Mouse (Mus musculus): ENCODE data around the gene Cntnap2.
"Not testable (repeated sequence)": the region's sequence is repeated elsewhere in the genome, so short reads cannot be mapped to it uniquely, and the experiment has no call there.

Gene Cntnap2

GRCm38 (mm10) chr6:47014886-47015586 is 1955.9 kb downstream of the Cntnap2 start:
- DNase-seq, result no peak

DNA sequence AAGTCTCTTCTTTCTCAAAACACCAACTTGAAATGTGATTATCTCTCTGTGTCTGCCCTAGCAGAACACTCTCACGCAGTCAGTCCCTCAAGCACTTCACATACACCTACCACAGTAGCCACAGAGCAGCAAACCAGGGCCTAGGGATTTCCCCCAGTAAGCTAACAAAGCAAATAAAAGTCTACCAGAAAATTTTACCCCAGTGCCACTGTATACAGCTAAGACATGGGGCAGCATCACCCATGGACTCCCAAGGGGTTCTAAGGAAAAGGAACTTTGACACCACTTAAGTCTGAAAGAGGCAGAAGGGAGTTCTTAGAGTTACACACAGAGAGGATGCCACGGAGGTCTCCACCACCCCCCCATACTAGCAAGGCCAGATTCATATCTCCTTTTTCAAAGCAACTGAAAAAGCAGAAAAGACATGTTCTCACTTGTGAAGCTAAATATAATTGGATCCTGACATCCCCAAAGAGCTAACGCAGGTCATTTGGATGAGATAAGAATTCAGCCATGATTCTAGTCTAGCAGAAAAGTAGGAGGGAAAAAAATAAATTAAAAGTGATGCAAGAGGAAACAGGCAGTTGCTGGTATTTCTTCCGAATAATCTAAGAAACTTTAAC is 1967.0 kb downstream of the Cntnap2 start:
- no peak for DNase-seq

DNA sequence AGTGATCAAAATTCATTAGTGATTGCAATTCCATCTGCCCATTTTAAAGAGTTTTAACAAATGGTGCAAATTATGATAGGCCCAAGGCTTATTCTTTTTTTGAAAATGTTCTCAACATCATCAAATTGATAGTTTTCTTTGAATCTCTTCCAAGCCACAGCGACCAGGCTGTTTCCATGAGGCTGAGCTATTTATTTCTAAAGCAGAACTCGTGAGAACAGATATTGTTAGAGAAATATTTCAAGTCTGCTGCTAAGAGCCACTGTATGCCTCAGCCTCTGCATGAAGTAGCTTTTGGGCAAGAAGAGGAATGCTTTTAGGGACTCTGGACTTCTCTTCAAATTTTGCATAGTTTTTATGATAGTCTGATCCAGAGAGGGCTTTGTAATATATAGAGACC is 1972.2 kb downstream of the Cntnap2 start:
- DNase-seq, result no peak

DNA sequence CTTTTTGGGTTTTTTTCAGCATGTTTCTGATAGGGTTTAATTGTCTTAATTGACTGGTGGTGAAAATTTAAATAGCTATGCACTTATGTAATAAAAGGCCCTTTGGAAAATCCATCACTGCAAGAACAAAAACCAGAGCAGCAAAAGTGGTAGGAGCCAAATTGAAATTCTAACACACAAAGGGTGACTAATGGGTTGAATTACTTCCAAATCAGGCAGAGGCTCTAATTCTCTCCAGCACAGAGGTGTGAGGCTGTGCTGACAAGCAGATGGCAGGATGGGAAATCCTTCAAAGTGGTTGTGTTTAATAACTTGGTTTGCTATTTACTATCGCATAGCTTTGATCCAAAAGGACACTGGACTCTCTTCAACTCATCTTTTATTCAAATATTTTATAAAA is 1983.4 kb downstream of the Cntnap2 start:
- no peak for DNase-seq

- DNase-seq, result no peak
Measured at GRCm38 (mm10) chr6:47043586-47043985, 1984.4 kb downstream of the Cntnap2 start.

DNA sequence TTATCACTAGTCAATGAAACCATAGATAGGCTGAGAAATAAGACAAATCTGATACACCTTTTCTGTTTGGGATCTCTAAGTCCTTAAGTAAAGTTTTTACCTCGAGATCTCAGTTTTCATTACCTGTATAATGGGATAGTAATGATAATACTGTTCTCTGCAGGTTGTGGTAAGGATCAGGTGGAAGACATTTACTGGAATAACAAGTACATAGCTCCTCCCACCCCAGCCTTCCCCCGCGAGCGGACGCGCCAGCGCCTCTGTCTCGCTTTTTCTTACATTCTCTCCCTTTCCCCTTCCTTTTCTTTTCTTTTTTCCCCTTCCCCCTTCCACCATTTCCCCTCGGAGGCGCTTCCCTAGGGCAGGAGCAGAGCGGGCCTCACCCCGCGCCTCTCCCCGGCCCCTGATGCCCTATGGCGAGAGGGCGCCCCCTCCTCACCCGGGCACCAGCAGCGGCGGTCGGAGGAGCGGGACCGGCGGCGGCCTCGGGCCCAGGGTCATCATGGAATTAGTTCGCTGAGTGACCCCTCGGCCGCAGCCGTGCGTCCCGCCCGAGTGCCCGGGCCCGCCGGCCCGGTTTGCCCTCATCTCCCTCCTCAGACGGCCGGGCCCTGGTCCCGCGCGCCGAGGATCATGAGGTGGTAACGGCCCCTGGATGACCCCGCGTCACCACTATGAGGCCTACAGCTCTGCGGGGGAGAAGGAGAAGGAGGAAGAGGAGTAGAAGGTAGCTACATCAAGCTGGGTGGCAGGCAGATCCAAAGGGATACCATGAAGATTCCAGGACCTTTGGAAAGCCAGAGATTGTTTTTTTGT is 1985.4 kb downstream of the Cntnap2 start:
- DNase-seq, result no peak

- DNase-seq, result no peak
Measured at GRCm38 (mm10) chr6:47049051-47049450, 1989.9 kb downstream of the Cntnap2 start.

GRCm38 (mm10) chr6:47050319-47051222 is 1991.4 kb downstream of the Cntnap2 start:
- no peak for DNase-seq

- DNase-seq, result no peak
Measured at GRCm38 (mm10) chr6:47061341-47061740, 2002.2 kb downstream of the Cntnap2 start.

GRCm38 (mm10) chr6:47089998-47090397 is 2030.8 kb downstream of the Cntnap2 start:
- no peak for DNase-seq

- DNase-seq, result peak; percentile 3
Measured at GRCm38 (mm10) chr6:47104951-47105350, 2045.8 kb downstream of the Cntnap2 start.

- no peak for DNase-seq
Measured at GRCm38 (mm10) chr6:47109582-47110220, 2050.5 kb downstream of the Cntnap2 start.

- not testable (repeated sequence) for DNase-seq
Measured at GRCm38 (mm10) chr6:47134063-47134462, 2074.9 kb downstream of the Cntnap2 start.

DNA sequence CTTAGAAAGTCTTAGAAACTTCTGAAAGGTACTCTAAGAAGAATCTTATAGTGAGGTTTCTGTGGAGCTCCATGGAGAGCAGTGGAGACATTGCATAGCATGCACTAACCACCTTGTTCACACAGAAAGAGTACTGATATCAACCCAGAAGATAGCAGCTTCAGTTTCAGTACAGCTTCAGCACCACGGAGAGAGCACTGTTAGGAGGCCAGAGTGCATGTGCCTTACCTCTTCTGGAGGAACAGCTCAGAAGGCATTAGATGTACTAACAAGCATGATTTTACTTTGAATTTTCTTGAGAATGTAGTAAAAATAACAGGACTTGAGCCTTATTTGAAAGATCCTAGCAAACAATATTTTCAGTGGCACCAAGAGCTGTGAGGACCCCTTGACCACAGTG is 2093.9 kb downstream of the Cntnap2 start:
- DNase-seq, result not testable (repeated sequence)

- not testable (repeated sequence) for DNase-seq
Measured at GRCm38 (mm10) chr6:47174580-47175294, 2115.6 kb downstream of the Cntnap2 start.

DNA sequence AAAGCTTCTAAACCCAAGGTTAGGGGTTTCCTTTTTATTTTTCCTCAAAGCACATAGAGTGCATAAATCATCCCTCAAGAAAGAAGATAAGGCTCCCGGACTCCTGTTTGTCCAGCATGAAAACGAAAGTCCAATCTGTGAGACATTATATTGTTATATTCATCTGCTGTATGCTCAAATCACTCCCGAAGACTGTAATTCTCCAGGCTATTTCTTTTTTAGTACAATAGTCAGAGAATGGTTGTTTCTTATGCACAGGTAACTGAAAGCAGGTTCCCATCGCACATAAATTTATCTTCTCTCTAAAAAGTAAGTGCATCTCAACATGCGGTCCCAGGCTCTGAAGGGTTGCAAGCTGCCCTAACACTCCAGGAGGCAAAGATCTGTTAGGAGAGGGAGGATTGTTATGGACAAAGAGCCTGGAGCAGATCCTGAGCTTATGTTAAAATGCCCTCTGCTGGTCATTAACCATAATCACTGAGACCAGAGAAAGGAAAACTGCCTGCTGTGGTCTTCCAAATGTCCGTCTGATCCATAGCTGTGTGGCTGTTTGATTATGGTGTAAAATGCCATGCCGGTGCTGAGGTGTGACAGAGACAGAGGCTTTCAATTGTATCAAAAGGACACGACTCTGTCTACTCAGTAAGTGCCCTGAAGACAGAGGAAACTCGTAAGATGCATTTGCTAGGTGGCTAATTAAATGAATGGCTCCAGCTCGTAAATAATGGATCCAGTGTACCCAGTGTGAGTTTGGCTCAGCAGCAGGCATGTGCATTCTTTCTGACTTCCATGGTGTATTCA is 2116.4 kb downstream of the Cntnap2 start:
- not testable (repeated sequence) for DNase-seq

DNA sequence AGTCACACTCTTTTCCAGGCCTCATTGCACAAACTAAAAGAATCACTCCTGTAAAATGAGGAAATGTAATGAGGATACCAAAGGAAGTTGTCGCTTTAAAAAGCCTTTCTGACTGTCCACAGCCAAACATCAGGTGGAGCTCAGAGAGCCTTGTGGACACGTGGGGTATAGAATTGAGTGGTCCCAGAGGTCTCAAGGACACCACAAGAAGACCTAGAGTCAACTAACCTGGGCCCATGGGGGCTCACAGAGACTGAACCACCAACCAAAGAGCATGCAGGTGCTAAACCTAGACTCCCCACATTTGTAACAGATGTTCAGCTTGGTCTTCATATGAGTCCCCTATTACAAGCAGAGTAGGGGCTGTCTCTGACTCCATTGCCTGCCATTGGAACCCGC is 2117.0 kb downstream of the Cntnap2 start:
- not testable (repeated sequence) for DNase-seq

GRCm38 (mm10) chr6:47181372-47181771 is 2122.2 kb downstream of the Cntnap2 start:
- not testable (repeated sequence) for DNase-seq

DNA sequence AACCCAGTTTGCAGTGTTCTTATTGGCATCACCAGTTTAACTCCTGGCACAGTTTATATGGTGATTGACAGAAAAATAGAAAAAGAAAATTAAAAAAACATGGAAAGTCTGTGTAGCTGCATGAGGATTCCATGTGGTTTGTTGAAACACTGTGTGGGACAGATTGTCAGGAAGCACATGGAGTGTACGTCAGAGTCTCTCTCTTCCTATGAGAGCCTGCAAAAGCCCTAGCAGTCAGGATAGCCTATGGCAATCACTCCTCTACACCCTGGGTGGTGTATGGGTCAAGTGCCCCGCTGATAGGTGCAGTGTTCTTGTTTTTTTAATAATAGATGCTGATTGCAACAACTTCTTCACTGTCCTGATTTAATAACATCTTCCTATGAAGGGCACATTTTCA is 2123.1 kb downstream of the Cntnap2 start:
- no peak for DNase-seq

DNA sequence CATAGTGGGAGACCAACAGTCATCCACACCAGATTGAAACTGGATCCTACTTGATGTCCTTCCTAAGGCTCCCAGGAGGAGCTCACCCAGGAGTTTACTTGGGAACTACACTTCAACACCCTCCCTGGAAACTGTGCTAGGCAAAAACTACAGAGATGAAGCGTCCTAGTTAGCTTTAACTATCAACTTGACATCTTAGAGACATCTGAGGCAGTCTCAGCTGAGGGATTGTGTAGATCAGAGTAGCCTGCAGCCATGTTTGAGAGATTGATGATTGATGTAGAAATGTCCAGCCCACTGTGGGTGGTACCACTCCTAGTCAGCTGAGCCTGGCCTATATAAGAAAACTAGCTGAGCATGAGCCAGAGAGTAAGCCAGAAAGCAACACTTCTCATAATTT is 2123.6 kb downstream of the Cntnap2 start:
- DNase-seq, result no peak

- not testable (repeated sequence) for DNase-seq
Measured at GRCm38 (mm10) chr6:47183850-47184249, 2124.7 kb downstream of the Cntnap2 start.

Data from kidney, adult 11 months (tissue).